Mouse (Mus musculus) lung, postnatal 36 days (tissue): ENCODE data around the gene Tnfrsf14.
A peak's percentile ranks its signal among the peaks of the same experiment; 100 is the strongest.

ENCODE experiments used
- DNase-seq: peaks from one replicate; pipeline ENCODE4 v3.0.0; 2022; ENCODE audit warnings: mixed read lengths

Tnfrsf14 gene

GRCm38 (mm10) chr4:154928395-154929087 lies at the start of gene Tnfrsf14:
TSS of gene Tnfrsf14 (minus strand) at chr4:154928563.
- DNase-seq = no peak

GRCm38 (mm10) chr4:154974163-154974611 lies 45.8 kb upstream of the Tnfrsf14 start:
- peak; percentile 33 for DNase-seq

DNA sequence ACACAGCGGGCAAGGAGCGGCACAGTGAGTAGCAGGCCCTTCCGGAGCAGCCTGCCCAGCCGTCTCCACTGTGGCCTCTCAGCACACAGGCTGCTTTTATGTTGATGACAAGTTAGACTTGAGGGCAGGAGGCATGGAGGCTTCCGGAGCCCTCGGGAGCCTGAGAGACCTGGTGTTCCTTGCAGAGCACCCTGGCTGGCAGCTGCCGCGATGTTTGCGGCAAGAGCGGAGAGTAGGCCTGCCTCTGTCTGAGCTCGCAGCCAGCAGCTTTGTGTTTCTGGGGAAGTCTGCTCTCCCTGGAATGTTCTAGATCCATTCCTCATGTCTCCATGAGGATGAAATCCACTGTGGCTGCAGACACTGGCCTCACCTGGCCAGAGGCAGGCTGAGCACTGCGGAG lies 44.2 kb upstream of the Tnfrsf14 start:
- DNase-seq = no peak

- DNase-seq = peak; percentile 74
Measured at GRCm38 (mm10) chr4:154967173-154967572, 38.8 kb upstream of the Tnfrsf14 start.

DNA sequence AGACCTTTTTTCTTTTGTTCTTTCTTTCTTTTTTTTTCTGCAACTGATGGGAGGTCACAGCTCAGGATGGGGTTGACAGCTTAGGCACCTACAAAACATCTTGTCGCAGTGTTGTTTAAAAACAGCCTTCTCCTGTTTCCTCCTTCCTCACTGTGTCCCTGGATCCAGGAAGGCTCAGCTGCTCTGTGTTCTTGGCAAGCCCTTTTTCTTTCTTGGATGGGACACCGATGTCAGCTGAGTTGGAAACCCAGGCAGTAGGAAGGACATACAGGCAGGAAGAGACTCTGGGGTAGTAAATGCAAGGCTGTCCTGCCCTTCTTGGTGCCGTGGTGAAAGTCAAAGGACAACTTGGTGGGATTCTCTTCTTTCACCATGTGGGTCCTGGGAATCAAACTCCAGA lies 37.5 kb upstream of the Tnfrsf14 start:
- no peak for DNase-seq

GRCm38 (mm10) chr4:154964581-154965235 lies 36.3 kb upstream of the Tnfrsf14 start:
- no peak for DNase-seq

- peak; percentile 97 for DNase-seq
Measured at GRCm38 (mm10) chr4:154963901-154964580, 35.7 kb upstream of the Tnfrsf14 start, which contains the start of gene Pank4. TSS of gene Pank4 (plus strand) at chr4:154964123.

DNA sequence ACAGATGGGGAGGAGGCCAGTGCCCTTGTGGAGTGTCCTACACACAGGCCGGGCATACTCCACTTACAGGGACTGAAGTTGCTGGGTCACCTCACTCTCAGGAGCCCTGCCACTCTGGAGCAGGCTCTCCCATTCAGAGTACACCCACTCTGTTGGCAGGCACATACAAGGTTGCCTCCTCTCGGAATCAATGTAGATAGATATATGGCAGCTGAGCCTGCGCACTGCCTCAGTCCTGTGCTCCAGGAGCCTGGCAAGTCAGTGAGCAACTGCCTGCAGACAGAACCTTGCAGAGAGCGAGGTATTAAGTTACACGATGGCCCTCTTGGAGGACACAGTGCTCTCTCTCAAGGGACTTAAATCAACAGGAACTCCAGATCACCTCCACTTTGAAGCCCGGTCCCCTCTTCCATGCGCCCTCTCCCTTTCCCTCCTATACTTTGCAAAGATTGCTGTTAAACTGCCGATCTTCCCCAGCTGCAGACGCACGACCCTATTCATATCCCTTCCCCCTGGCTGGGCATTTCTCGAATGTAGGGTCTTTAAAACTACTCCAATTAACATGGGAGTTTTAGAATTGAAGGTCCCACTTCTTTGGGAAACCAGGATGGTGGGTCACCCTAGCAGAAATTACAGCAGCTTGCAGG lies 35.0 kb upstream of the Tnfrsf14 start:
- no peak for DNase-seq

GRCm38 (mm10) chr4:154962683-154963082 lies 34.3 kb upstream of the Tnfrsf14 start:
- no peak for DNase-seq

DNA sequence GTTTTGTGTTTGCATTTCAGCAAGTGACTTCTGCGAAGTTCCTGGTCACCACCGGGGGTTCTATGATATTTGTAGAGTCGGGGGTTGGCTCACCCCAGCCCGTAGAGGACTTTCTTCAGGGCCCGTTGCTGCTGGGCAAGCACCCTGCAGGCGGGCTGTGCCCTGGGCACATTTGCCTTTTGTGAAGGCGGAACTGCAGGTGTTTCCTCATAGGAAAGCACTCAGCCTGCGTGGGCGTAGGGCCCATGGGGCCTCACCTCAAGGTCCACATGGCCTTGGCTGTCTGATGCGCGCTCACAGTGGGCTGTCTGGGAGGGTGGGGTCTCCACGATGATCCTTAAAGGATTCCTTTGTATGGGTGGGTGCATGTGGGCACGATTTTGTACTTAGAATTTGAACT lies 33.5 kb upstream of the Tnfrsf14 start:
- DNase-seq = peak; percentile 62

DNA sequence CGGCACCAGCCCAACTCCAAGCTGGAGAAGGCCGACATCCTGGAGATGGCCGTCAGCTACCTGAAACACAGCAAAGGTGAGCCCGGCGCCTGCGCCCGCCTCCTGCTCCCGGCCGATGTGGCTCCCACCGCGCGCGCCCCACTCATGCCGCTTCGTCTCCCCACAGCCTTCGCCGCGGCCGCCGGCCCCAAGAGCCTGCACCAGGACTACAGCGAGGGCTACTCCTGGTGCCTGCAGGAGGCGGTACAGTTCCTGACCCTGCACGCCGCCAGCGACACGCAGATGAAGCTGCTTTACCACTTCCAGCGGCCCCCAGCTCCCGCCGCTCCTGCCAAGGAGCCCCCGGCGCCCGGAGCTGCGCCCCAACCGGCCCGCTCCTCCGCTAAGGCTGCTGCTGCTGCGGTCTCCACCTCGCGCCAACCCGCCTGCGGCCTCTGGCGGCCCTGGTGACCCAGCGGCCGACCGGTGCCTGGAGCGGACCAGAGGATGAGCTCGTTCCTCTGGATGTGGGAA lies 32.9 kb upstream of the Tnfrsf14 start:
- no peak for DNase-seq

DNA sequence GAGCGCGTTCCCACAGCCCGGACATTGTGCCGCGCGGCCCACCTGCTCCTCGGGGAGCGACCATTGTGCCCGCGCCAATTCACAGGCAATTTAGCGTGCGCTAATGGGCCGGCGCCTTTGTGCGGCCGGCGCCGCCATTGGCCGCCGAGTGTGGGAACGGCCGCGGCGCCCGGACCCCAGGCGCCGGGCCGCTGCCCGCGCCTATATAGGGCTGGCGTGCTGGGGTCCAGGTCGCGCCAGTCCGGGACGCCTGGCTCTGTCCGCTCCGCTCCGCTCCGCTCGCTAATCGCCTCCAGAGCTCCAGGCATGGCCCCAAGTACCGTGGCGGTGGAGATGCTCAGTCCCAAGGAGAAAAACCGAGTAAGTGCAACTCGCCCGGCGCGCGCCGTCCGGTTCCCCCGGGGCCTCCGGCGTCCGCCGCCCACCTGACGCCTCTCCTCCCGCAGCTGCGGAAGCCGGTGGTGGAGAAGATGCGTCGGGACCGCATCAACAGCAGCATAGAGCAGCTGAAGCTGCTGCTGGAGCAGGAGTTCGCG lies 32.4 kb upstream of the Tnfrsf14 start, which contains the start of gene Hes5:
TSS of gene Hes5 (plus strand) at position 234 of the 536 bp plus-strand sequence.
- DNase-seq = no peak

DNA sequence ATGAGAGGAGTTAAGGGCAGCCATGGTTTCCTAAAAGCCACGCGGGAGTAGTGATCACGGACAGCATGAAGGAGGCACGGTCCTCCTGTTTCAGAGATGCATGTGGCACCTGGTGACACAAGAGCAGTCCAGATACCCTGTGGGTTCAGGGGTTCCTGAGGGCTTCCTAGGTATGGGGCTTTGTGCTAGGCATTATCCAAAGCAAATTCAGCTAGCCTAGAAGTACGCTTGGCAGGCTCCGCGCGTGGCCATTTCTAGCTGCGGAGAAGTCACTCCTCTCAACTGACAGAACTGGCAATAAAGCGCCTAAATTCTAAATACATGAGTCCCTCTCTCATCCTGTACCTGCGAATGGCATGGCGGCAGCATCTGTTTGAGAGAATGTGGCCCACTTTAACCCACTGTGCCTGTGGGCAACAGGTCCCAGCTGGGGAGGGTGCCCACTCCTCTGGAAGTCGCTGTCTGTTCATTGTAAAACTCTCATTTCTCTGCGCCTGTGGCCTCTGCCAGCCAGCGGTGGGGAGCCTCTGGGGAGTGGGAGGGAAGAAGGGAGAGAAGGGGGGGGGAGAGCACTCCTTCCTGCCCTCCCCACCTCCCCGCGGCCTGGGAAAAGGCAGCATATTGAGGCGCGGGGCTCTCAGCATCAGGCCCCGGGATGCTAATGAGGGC lies 31.8 kb upstream of the Tnfrsf14 start:
- no peak for DNase-seq

GRCm38 (mm10) chr4:154958621-154959020 lies 30.3 kb upstream of the Tnfrsf14 start:
- no peak for DNase-seq

- no peak for DNase-seq
Measured at GRCm38 (mm10) chr4:154958171-154958570, 29.8 kb upstream of the Tnfrsf14 start.

DNA sequence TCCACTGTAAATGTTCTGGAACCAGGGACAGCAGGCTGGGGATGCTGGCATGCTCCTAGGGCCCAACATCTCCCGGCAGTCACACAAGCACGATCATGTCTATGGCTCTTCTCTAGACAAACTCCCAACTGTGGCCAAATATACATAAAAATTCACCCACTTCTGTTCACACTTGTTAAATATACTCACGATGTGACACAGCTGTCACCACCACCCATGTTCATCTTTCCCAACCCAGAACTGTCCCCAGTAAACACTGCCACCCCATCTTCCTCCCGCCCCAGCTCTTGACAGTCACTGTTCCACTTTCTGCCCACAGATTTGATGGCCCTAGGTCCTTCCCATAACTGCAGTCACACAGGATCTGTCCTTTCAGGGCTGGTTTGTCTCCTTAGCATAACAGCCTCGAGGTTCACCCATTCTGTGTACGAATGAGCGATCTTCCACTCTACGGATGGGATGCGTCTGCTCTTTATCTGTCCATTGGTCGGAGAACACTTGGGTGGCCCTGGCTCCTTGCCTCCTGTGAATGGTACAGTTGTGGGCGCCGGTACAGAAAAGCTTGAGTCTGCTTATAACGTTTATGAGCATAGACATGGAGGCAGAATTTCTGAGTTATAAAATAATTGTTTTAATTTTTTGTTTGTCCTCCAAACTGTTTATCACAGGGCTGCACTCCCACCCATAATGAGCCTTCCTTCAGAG lies 29.1 kb upstream of the Tnfrsf14 start:
- no peak for DNase-seq

DNA sequence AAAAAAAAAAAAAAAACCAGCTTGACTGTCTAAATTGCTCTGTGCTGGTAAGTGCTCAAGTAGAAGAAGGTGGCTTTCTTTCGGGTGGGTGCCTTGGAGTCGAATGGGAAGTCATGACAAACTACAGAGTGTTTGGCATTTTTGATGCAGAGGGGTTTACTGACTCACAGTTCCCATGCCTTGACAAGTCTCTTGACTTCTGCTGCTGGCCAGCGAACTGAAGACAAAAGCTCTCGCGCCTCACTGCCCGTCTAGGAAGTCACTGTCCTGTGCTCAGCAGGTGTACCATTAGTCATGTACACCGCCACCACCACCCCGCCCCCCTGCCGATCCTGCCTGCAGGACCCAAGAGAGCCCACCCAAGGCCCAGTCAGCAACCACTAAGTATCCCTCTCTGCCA lies 28.2 kb upstream of the Tnfrsf14 start:
- DNase-seq = no peak

DNA sequence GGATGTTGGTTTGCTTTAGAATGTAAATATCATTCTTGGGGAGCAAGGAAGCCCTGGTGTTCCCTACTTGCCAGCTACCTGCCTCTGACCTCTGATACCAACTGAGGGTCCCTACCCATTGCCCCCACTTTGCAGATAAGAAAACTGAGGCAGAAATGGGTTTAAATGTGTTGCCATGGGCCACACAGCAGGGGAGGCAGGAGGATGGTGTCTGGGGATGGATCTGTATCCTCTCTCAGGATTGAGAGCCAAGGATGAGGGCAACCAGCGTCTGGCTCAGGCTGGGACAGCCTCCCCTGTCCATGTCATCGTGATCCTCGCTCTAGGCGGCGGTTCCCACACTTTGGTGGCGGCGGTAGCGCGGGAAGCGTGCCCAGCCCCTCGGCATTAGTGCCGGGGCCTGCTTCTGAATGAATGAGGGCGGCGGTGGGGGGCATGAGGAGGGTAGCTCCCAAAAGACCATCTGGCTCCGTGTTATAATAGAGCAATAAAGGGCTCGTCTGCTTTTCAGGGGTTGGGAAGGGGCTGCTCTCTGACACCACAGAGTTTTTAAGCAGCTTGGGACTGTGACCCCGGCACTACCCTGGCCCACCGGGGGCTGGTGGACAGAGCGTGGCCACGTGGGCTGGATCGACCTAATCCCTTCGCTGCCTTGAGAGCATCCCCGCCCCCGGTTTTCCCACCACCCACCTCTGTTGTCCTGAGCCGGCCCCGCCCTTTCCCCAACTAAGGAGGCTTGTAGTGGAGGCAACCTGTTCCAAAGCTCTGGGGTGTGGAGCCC lies 24.3 kb upstream of the Tnfrsf14 start:
- no peak for DNase-seq

GRCm38 (mm10) chr4:154949589-154949982 lies 21.2 kb upstream of the Tnfrsf14 start:
- no peak for DNase-seq

DNA sequence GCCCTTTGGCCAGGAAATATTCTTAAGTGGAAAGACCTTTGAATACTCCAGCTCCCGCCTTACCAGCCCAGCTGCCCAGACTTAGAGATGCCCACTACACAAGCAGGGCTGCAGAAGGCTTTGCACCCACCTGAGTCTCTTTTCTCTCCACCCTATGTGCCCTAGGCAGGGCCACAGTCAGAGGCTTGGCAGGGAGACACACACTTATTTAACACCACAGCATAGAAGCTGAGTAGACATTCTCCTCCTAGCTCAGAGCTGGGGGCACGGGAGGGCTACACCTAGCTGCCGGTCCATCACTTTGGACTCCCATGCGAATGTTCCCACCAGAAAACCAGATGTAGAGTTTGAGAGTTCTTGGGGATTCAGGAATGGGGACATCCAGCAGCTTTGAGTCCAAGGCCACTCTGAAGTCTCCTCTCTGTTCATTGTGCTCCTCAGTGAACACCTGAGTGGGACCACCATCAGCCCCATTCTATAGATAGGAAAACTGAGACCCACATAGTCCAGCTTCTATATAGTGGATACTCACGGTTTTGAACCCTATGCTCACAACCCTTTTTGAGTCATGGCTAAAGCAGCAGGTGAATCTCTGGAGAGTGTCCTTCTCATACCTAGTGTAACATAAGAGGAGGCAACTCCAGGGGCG lies 20.7 kb upstream of the Tnfrsf14 start:
- DNase-seq = no peak
